Mouse (Mus musculus): ENCODE data around the gene Ttll10. TPM values are rescaled to one million over a fixed set of nuclear protein-coding genes. Genes with fewer than 3 reads are reported as not detected.

Ttll10 gene
- polyA plus RNA-seq, 1 experiment from 2014 or later = 0.38 TPM

DNA sequence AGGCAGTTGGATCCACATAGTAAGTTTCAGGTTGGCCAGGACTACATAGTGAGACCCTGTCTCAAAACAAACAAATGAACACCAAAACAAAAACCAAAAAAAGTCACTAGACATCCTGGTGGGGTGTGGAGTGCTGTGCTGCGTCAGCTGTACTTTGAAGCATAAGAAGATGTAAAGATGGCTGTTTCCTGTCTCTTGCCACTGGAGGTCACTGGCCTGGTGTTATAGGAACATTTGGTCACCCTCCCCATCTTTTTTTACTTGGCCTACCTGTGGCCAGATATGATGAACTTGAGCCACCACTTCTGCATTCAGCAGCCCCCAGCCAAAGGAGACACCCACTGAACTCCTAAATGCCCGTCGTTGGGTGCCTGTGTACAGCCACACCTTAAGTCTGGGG lies 37.8 kb downstream of the Ttll10 start:
- H3K9ac ChIP-seq (replicated peaks; ENCODE audit: low read length) = no peak overlapping the region
- H3K27ac ChIP-seq (replicated peaks; ENCODE audit: low read depth, low read length) = no peak overlapping the region
- H3K4me2 ChIP-seq (ENCODE audit: low read depth, low read length) = no peak overlapping the region
- no peak overlapping the region for H3K4me3 ChIP-seq (ENCODE audit: low read depth, low read length)
- WGBS = 86% methylated on average over 3 of the region's 3 CpGs
- H3K4me1 ChIP-seq (ENCODE audit: control insufficient read depth, insufficient read depth, low read length) = no peaks in the 10 kb centered on the region
- H3K36me3 ChIP-seq (replicated peaks; ENCODE audit: control insufficient read depth, insufficient read depth, low read depth, low read length) = no peaks in the 10 kb centered on the region
- H3K9me3 ChIP-seq (replicated peaks; ENCODE audit: control insufficient read depth, low read length) = no peaks in the 10 kb centered on the region
- DNase-seq (ENCODE audit: low spot score) (no peak), ATAC-seq (replicated peaks; ENCODE audit: insufficient number of reproducible peaks, low FRiP score, low TSS enrichment, low read depth) (no peak)
- H3K27me3 ChIP-seq (ENCODE audit: control insufficient read depth, insufficient read depth, low read length) = no peaks in the 10 kb centered on the region

DNA sequence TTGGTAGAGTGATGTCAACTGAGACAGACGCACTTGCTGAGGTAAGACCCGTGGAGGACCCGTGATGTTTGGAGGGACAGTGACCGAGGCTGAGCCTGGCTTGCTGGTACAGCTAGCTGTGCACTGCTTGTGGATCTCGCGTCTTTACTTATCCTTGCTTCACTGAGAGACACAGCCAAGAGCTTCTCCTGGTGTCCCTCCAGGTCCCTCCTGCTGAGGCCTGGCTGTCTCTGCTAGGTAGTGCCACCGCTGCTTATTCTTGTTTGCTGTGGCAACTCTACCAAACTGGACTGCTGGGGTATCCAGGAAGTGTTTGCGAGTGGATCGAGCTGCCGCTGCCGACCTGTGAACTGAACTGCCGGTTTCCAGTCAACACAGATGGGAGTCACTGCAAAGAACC lies 39.4 kb downstream of the Ttll10 start:
- Histone ChIP-seq H3K9ac (replicated peaks; ENCODE audit: low read length) (no peak overlapping the region), H3K9me3 (replicated peaks; ENCODE audit: control insufficient read depth, low read length) (no peaks in the 10 kb centered on the region), H3K4me1 (ENCODE audit: control insufficient read depth, insufficient read depth, low read length) (no peaks in the 10 kb centered on the region), H3K4me2 (ENCODE audit: low read depth, low read length) (no peak overlapping the region), H3K4me3 (ENCODE audit: low read depth, low read length) (no peak overlapping the region), H3K27me3 (ENCODE audit: control insufficient read depth, insufficient read depth, low read length) (no peaks in the 10 kb centered on the region), H3K36me3 (replicated peaks; ENCODE audit: control insufficient read depth, insufficient read depth, low read depth, low read length) (no peaks in the 10 kb centered on the region; the same call in 1 of the 2 replicates), H3K27ac (replicated peaks; ENCODE audit: low read depth, low read length) (no peak overlapping the region)
- DNase-seq (ENCODE audit: low spot score) = no peak
- WGBS = 93% methylated on average over 12 of the region's 12 CpGs
- no peak for ATAC-seq (replicated peaks; ENCODE audit: insufficient number of reproducible peaks, low FRiP score, low TSS enrichment, low read depth)

DNA sequence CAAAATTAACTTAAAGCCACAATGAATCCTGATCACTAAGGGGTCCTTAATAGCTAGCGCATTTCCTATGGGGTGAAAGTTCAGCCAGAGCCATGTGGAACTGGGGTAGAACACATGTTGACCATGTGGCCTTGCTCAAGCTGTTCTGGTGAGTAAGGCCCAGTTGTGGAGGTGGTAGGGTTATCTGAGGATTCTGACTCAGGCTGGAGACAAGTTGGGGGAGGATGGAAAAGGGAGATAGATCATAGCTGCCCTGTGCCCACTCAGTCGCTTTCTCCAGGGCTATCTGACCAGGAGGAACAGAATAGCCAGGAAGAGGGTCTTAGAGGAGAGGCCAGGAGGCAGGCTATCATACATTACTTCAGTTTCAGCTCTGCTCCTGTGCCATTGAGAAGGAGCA lies 44.8 kb downstream of the Ttll10 start:
- Histone ChIP-seq H3K27me3 (ENCODE audit: control insufficient read depth, insufficient read depth, low read length) (no peaks in the 10 kb centered on the region), H3K4me3 (ENCODE audit: low read depth, low read length) (no peak overlapping the region), H3K4me1 (ENCODE audit: control insufficient read depth, insufficient read depth, low read length) (no peaks in the 10 kb centered on the region), H3K36me3 (replicated peaks; ENCODE audit: control insufficient read depth, insufficient read depth, low read depth, low read length) (peaks cover 3% of the 10 kb centered on the region), H3K27ac (replicated peaks; ENCODE audit: low read depth, low read length) (no peak overlapping the region), H3K9me3 (replicated peaks; ENCODE audit: control insufficient read depth, low read length) (no peaks in the 10 kb centered on the region), H3K9ac (replicated peaks; ENCODE audit: low read length) (no peak overlapping the region), H3K4me2 (ENCODE audit: low read depth, low read length) (no peak overlapping the region)
- no peak for DNase-seq (ENCODE audit: low spot score)
- no peak for ATAC-seq (replicated peaks; ENCODE audit: insufficient number of reproducible peaks, low FRiP score, low TSS enrichment, low read depth)
- 76% methylated on average over 2 of the region's 2 CpGs for WGBS

DNA sequence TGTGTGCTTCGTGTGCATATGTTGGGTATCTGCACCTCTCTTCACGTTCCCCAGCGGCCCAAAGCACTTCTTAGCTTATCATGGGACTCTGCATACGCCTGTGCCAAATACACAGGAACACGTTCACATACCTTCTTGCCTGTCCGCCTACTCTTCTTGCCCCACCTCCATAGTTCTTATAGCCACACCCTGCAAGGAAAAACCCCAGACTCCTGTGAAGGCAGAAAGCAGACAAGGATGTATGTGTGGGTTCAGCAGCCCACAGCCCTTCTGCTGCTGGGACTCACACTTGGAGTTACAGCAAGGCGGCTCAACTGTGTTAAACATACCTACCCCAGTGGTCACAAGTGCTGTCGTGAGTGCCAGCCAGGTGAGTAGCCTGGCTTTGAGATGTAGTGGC lies 45.6 kb downstream of the Ttll10 start, which contains the start of gene Tnfrsf4:
TSS of gene Tnfrsf4 (plus strand) at position 207 of the 400 bp plus-strand sequence.
- 88% methylated on average over 8 of the region's 8 CpGs for WGBS
- Histone ChIP-seq H3K4me2 (ENCODE audit: low read depth, low read length) (no peak within 1 kb of the TSS), H3K36me3 (replicated peaks; ENCODE audit: control insufficient read depth, insufficient read depth, low read depth, low read length) (peaks cover 6% of the 10 kb centered on the region), H3K9me3 (replicated peaks; ENCODE audit: control insufficient read depth, low read length) (no peaks in the 10 kb centered on the region), H3K27me3 (ENCODE audit: control insufficient read depth, insufficient read depth, low read length) (no peaks in the 10 kb centered on the region), H3K27ac (replicated peaks; ENCODE audit: low read depth, low read length) (no peak within 1 kb of the TSS), H3K4me3 (ENCODE audit: low read depth, low read length) (no peak within 1 kb of the TSS), H3K4me1 (ENCODE audit: control insufficient read depth, insufficient read depth, low read length) (no peaks in the 10 kb centered on the region), H3K9ac (replicated peaks; ENCODE audit: low read length) (no peak within 1 kb of the TSS)
- DNase-seq (ENCODE audit: low spot score) = no peak
- no peak for ATAC-seq (replicated peaks; ENCODE audit: insufficient number of reproducible peaks, low FRiP score, low TSS enrichment, low read depth)

DNA sequence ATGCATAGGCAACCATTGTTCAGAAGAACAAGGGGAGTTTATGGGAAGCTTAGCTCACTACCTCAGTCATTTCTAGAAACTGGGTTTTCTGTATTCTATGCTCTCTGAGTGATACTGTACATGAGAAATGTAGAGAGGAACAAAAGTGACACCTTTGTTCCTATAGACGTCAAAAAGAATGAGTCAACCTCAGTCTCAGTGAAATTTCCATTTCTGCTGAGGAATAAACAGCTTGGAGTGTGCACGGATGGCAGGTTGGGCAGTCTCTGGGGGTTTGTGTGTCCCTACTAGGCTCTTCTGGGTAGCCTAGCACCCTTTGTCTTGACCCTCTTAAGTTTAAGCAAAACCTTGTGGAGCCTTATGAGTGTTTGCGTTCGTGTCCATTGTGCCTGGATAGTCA lies 50.8 kb downstream of the Ttll10 start:
- DNase-seq (ENCODE audit: low spot score) = no peak
- no peak overlapping the region for H3K4me2 ChIP-seq (ENCODE audit: low read depth, low read length)
- WGBS = 94% methylated on average over 4 of the region's 4 CpGs
- no peaks in the 10 kb centered on the region for H3K9me3 ChIP-seq (replicated peaks; ENCODE audit: control insufficient read depth, low read length)
- no peaks in the 10 kb centered on the region for H3K4me1 ChIP-seq (ENCODE audit: control insufficient read depth, insufficient read depth, low read length)
- ATAC-seq (replicated peaks; ENCODE audit: insufficient number of reproducible peaks, low FRiP score, low TSS enrichment, low read depth) = no peak
- no peak overlapping the region for H3K9ac ChIP-seq (replicated peaks; ENCODE audit: low read length)
- H3K4me3 ChIP-seq (ENCODE audit: low read depth, low read length) = no peak overlapping the region
- H3K27ac ChIP-seq (replicated peaks; ENCODE audit: low read depth, low read length) = no peak overlapping the region
- no peaks in the 10 kb centered on the region for H3K27me3 ChIP-seq (ENCODE audit: control insufficient read depth, insufficient read depth, low read length)
- peaks cover 7% of the 10 kb centered on the region for H3K36me3 ChIP-seq (replicated peaks; ENCODE audit: control insufficient read depth, insufficient read depth, low read depth, low read length)

DNA sequence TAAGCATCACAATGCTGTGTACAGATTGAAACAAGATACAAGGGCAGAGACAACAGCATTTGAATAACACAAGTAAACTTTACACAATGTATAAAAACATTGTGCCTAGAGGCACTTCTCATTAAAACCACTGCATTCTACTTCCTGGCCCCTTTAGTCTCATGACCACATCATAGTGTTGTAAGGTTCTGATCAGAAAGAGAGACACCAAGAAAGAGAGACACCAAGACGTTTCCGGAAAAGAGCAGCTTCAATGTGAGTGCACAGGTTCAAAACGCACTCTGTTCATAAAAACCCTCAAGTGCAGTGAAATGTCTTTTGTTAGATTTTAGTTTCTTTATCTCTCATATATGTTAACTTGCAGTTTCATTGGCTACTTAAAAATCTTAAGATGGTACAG lies 55.1 kb downstream of the Ttll10 start:
- no peak overlapping the region for H3K27ac ChIP-seq (replicated peaks; ENCODE audit: low read depth, low read length)
- no peak overlapping the region for H3K9ac ChIP-seq (replicated peaks; ENCODE audit: low read length)
- H3K27me3 ChIP-seq (ENCODE audit: control insufficient read depth, insufficient read depth, low read length) = no peaks in the 10 kb centered on the region
- ATAC-seq (replicated peaks; ENCODE audit: insufficient number of reproducible peaks, low FRiP score, low TSS enrichment, low read depth) = no peak
- H3K4me2 ChIP-seq (ENCODE audit: low read depth, low read length) = no peak overlapping the region
- no peak for DNase-seq (ENCODE audit: low spot score)
- H3K4me3 ChIP-seq (ENCODE audit: low read depth, low read length) = no peak overlapping the region
- no peaks in the 10 kb centered on the region for H3K9me3 ChIP-seq (replicated peaks; ENCODE audit: control insufficient read depth, low read length)
- H3K36me3 ChIP-seq (replicated peaks; ENCODE audit: control insufficient read depth, insufficient read depth, low read depth, low read length) = peaks cover 8% of the 10 kb centered on the region
- no peaks in the 10 kb centered on the region for H3K4me1 ChIP-seq (ENCODE audit: control insufficient read depth, insufficient read depth, low read length)
- WGBS = 90% methylated on average over 3 of the region's 3 CpGs

DNA sequence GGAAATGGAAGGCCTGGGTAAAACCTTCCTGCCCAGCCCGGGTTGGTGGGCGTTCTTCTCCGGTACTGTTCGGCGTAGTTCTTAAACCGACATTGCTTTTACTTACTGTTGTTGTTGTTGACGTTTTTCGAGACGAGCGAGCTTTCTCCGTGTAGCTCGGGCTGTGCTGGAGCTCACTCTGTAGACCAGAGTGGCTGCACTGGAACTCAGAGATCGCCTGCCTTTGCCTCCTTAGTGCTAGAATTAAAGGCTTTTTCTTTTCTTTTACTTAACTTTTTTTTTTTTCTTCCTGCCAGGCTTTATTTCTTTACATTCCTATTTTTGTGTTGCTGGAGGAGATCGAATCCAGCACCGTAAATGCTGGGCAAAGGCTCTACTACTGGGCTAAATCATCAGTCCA lies 65.6 kb downstream of the Ttll10 start:
- H3K36me3 ChIP-seq (replicated peaks; ENCODE audit: control insufficient read depth, insufficient read depth, low read depth, low read length) = no peaks in the 10 kb centered on the region; the same call in 1 of the 2 replicates
- no peak for DNase-seq (ENCODE audit: low spot score)
- ATAC-seq (replicated peaks; ENCODE audit: insufficient number of reproducible peaks, low FRiP score, low TSS enrichment, low read depth) = no peak
- H3K4me2 ChIP-seq (ENCODE audit: low read depth, low read length) = peak overlapping the region; percentile 43
- H3K27me3 ChIP-seq (ENCODE audit: control insufficient read depth, insufficient read depth, low read length) = no peaks in the 10 kb centered on the region
- no peaks in the 10 kb centered on the region for H3K9me3 ChIP-seq (replicated peaks; ENCODE audit: control insufficient read depth, low read length)
- peak overlapping the region; percentile 80 for H3K27ac ChIP-seq (replicated peaks; ENCODE audit: low read depth, low read length)
- WGBS = 6% methylated on average over 15 of the region's 15 CpGs
- H3K4me1 ChIP-seq (ENCODE audit: control insufficient read depth, insufficient read depth, low read length) = no peaks in the 10 kb centered on the region
- peak overlapping the region; percentile 74 for H3K4me3 ChIP-seq (ENCODE audit: low read depth, low read length)
- H3K9ac ChIP-seq (replicated peaks; ENCODE audit: low read length) = peak overlapping the region; percentile 88

GRCm38 (mm10) chr4:155992906-155993547 lies 66.2 kb downstream of the Ttll10 start:
- no peaks in the 10 kb centered on the region for H3K9me3 ChIP-seq (replicated peaks; ENCODE audit: control insufficient read depth, low read length)
- no peaks in the 10 kb centered on the region; the same call in 1 of the 2 replicates for H3K36me3 ChIP-seq (replicated peaks; ENCODE audit: control insufficient read depth, insufficient read depth, low read depth, low read length)
- peak overlapping the region; percentile 74 for H3K4me3 ChIP-seq (ENCODE audit: low read depth, low read length)
- DNase-seq (ENCODE audit: low spot score) (peak; percentile 97), ATAC-seq (replicated peaks; ENCODE audit: insufficient number of reproducible peaks, low FRiP score, low TSS enrichment, low read depth) (peak; percentile 80)
- under 1% methylated on average over 70 of the region's 70 CpGs for WGBS
- H3K27ac ChIP-seq (replicated peaks; ENCODE audit: low read depth, low read length) = peak overlapping the region; percentile 80
- H3K4me1 ChIP-seq (ENCODE audit: control insufficient read depth, insufficient read depth, low read length) = no peaks in the 10 kb centered on the region
- peak overlapping the region; percentile 88 for H3K9ac ChIP-seq (replicated peaks; ENCODE audit: low read length)
- peak overlapping the region; percentile 43 for H3K4me2 ChIP-seq (ENCODE audit: low read depth, low read length)
- no peaks in the 10 kb centered on the region for H3K27me3 ChIP-seq (ENCODE audit: control insufficient read depth, insufficient read depth, low read length)

Measured in embryonic facial prominence, embryonic 11.5 days (tissue).